Mouse (Mus musculus) MEL (cell line): Measurements from ENCODE around the gene Fbxl5. TPM values are rescaled to one million over a fixed set of nuclear protein-coding genes. Genes with fewer than 3 reads are reported as not detected.

Source experiments
- DNase-seq: peaks from one replicate; pipeline ENCODE4 v3.0.0; 2011; ENCODE audit warnings: low read depth, low spot score
- H3K27ac ChIP-seq: 2 replicates; pipeline ENCODE4 v1.5.1; 2012; ENCODE audit warnings: low read depth, mild to moderate bottlenecking, control low read depth, low read length, moderate library complexity; ENCODE audit not compliant: control insufficient read depth
- H3K27me3 ChIP-seq, 2 experiments: fragments of 150-350 bp in 1 of 2; sonication (generic) in 1 of 2; 2 replicates each; pipeline ENCODE4 v1.6.1; 2012; ENCODE audit warnings: low read length in 2 of 2, mild to moderate bottlenecking in 2 of 2, improper control_type of control experiment in 1 of 2, moderate library complexity in 1 of 2; ENCODE audit not compliant: insufficient read depth in 2 of 2, control insufficient read depth in 1 of 2
- H3K36me3 ChIP-seq, 2 experiments: 2 replicates each; pipeline ENCODE4 v1.6.1; 2012 to 2014; ENCODE audit warnings: low read length in 2 of 2, improper control_type of control experiment in 1 of 2, inconsistent platforms in 1 of 2, mild to moderate bottlenecking in 1 of 2; ENCODE audit not compliant: insufficient read depth in 2 of 2, control insufficient read depth in 1 of 2
- H3K4me1 ChIP-seq, 2 experiments: fragments of 150-350 bp in 1 of 2; sonication (generic) in 1 of 2; 2 replicates each; pipeline ENCODE4 v1.6.1; 2012; ENCODE audit warnings: low read length in 2 of 2, improper control_type of control experiment in 1 of 2, mild to moderate bottlenecking in 1 of 2; ENCODE audit not compliant: insufficient read depth in 2 of 2, control insufficient read depth in 1 of 2
- H3K4me3 ChIP-seq, 2 experiments: fragments of 150-350 bp in 1 of 2; sonication (generic) in 1 of 2; 2 replicates each; pipeline ENCODE4 v1.5.1; 2012; ENCODE audit warnings: low read depth in 2 of 2, low read length in 2 of 2, mild to moderate bottlenecking in 2 of 2, moderate library complexity in 2 of 2, control low read depth in 1 of 2, improper control_type of control experiment in 1 of 2; ENCODE audit not compliant: control insufficient read depth in 1 of 2, insufficient read depth in 1 of 2
- H3K79me2 ChIP-seq: 2 replicates; pipeline ENCODE4 v1.6.1; 2012; ENCODE audit warnings: mild to moderate bottlenecking, low read length, moderate library complexity; ENCODE audit not compliant: control insufficient read depth, poor library complexity, insufficient read depth
- H3K9ac ChIP-seq: 2 replicates; pipeline ENCODE4 v1.6.1; 2012; ENCODE audit warnings: low read depth, mild to moderate bottlenecking, control low read depth, low read length, moderate library complexity; ENCODE audit not compliant: control insufficient read depth, poor library complexity, severe bottlenecking
- H3K9me3 ChIP-seq: fragments of 150-350 bp; sonication (generic); replicated peaks from 2 replicates; pipeline ENCODE4 v1.6.1; 2012; ENCODE audit warnings: mild to moderate bottlenecking, low read length, improper control_type of control experiment, moderate library complexity; ENCODE audit not compliant: insufficient read depth
- BHLHE40 ChIP-seq: IDR thresholded peaks from 2 replicates; pipeline ENCODE4 v1.6.1; 2012; ENCODE audit warnings: low read depth, mild to moderate bottlenecking, inconsistent platforms, low read length, improper control_type of control experiment, borderline replicate concordance
- EP300 ChIP-seq, 2 experiments: IDR thresholded peaks; 2 replicates each; pipeline ENCODE4 v1.6.1; 2011; ENCODE audit warnings: improper control_type of control experiment in 2 of 2, low read length in 2 of 2, low read depth in 1 of 2, mild to moderate bottlenecking in 1 of 2
- GABPA ChIP-seq: IDR thresholded peaks from 2 replicates; pipeline ENCODE4 v1.6.1; 2012; ENCODE audit warnings: low read depth, mild to moderate bottlenecking, inconsistent platforms, low read length, improper control_type of control experiment, moderate library complexity
- GATA1 ChIP-seq: IDR thresholded peaks from 2 replicates; pipeline ENCODE4 v1.6.1; 2011; ENCODE audit warnings: low read depth, low read length, improper control_type of control experiment
- HCFC1 ChIP-seq: IDR thresholded peaks from 2 replicates; pipeline ENCODE4 v1.6.1; 2012; ENCODE audit warnings: low read depth, mild to moderate bottlenecking, inconsistent platforms, low read length, improper control_type of control experiment, moderate library complexity
- JUND ChIP-seq: IDR thresholded peaks from 2 replicates; pipeline ENCODE4 v1.6.1; 2011; ENCODE audit warnings: low read depth, mild to moderate bottlenecking, improper control_type of control experiment, low read length
- KAT2A ChIP-seq: conservative IDR thresholded peaks from 2 replicates; pipeline ENCODE4 v1.6.1; 2012; ENCODE audit warnings: low read depth, low read length, improper control_type of control experiment, inconsistent platforms
- MYC ChIP-seq: IDR thresholded peaks from 2 replicates; pipeline ENCODE4 v1.6.1; 2011; ENCODE audit warnings: low read depth, mild to moderate bottlenecking, low read length, improper control_type of control experiment, moderate library complexity
- NELFE ChIP-seq: IDR thresholded peaks from 2 replicates; pipeline ENCODE4 v1.6.1; 2011; ENCODE audit warnings: low read depth, low read length, improper control_type of control experiment
- POLR2A ChIP-seq, 2 experiments: IDR thresholded peaks; 2 replicates each; pipeline ENCODE4 v1.6.1; 2011 to 2012; ENCODE audit warnings: low read length in 2 of 2, mild to moderate bottlenecking in 2 of 2, control low read depth in 1 of 2, improper control_type of control experiment in 1 of 2, low read depth in 1 of 2, moderate library complexity in 1 of 2; ENCODE audit not compliant: control insufficient read depth in 1 of 2, insufficient read depth in 1 of 2, poor library complexity in 1 of 2
- POLR2AphosphoS5 ChIP-seq: IDR thresholded peaks from 2 replicates; pipeline ENCODE4 v1.6.1; 2012; ENCODE audit warnings: low read depth, borderline replicate concordance, mild to moderate bottlenecking, inconsistent platforms, low read length, moderate library complexity, mixed read lengths
- TAL1 ChIP-seq: IDR thresholded peaks from 2 replicates; pipeline ENCODE4 v1.6.1; 2012; ENCODE audit warnings: mild to moderate bottlenecking, inconsistent platforms, low read length, moderate library complexity, mixed read lengths
- UBTF ChIP-seq: IDR thresholded peaks from 2 replicates; pipeline ENCODE4 v1.6.1; 2012; ENCODE audit warnings: low read depth, mild to moderate bottlenecking, inconsistent platforms, low read length, improper control_type of control experiment, moderate library complexity, borderline replicate concordance; ENCODE audit not compliant: insufficient read depth
- USF2 ChIP-seq, 2 experiments: IDR thresholded peaks; 2 replicates each; pipeline ENCODE4 v1.6.1; 2011 to 2012; ENCODE audit warnings: improper control_type of control experiment in 2 of 2, low read length in 2 of 2, borderline replicate concordance in 1 of 2, inconsistent platforms in 1 of 2, low read depth in 1 of 2, mild to moderate bottlenecking in 1 of 2; ENCODE audit not compliant: insufficient read depth in 1 of 2
- ZC3H11A ChIP-seq: IDR thresholded peaks from 2 replicates; pipeline ENCODE4 v1.6.1; 2012; ENCODE audit warnings: low read depth, mild to moderate bottlenecking, inconsistent platforms, low read length, improper control_type of control experiment
- polyA plus RNA-seq, 2 experiments: library from polyadenylated mRNA; stranded (reverse) in 1 of 2; unstranded in 1 of 2; fragments of >175 nt in 1 of 2; fragments of >200 nt in 1 of 2; gene quantifications; 2 replicates each; pipeline versions ENCODE4 v1.2.1 to v1.2.4; 2012; ENCODE audit warnings: low replicate concordance in 2 of 2, low read depth in 1 of 2; ENCODE audit not compliant: insufficient read length in 2 of 2, insufficient read depth in 1 of 2, missing spikeins in 1 of 2
- total RNA-seq: library from RNA; depleted of rRNA; stranded (reverse); fragments of 300-350 nt; gene quantifications from 2 replicates; pipeline ENCODE4 v1.2.3, GENCODE M21; 2012

Fbxl5 gene
- total and polyA plus RNA-seq, 3 experiments = 22.8 to 25.7 TPM; not detected in 1

GRCm38 (mm10) chr5:43800700-43801099 is 20.7 kb downstream of the Fbxl5 start:
- H3K4me3 ChIP-seq = no peak overlapping the region
- peaks cover 0 to 14% of the 10 kb centered on the region in 2 experiments; a peak in 2 of 4 replicates for H3K36me3 ChIP-seq
- H3K9ac ChIP-seq = no peak overlapping the region
- no peaks in the 10 kb centered on the region for H3K9me3 ChIP-seq
- peaks cover 11 to 13% of the 10 kb centered on the region in 2 experiments for H3K4me1 ChIP-seq
- TF ChIP-seq POLR2A (IDR thresholded peaks at IDR 0.05; ENCODE audit: control insufficient read depth in 1 of 2, insufficient read depth in 1 of 2, low read depth in 1 of 2, low read length in 2 of 2, poor library complexity in 1 of 2) = no peak
- TF ChIP-seq MYC = no peak
- TF ChIP-seq NELFE = no peak
- no peak for TF ChIP-seq EP300 (IDR thresholded peaks at IDR 0.05; ENCODE audit: low read depth in 1 of 2, low read length in 2 of 2)
- no peak for TF ChIP-seq HCFC1
- no peak for TF ChIP-seq ZC3H11A
- no peak for TF ChIP-seq GATA1
- no peak for TF ChIP-seq JUND
- TF ChIP-seq KAT2A = no peak
- TF ChIP-seq GABPA = no peak
- TF ChIP-seq TAL1 = no peak
- no peak for TF ChIP-seq POLR2AphosphoS5
- DNase-seq = no peak
- no peaks in the 10 kb centered on the region for H3K27me3 ChIP-seq
- H3K27ac ChIP-seq = no peak overlapping the region
- no peaks in the 10 kb centered on the region for H3K79me2 ChIP-seq

GRCm38 (mm10) chr5:43799530-43799929 is 21.9 kb downstream of the Fbxl5 start:
- Histone ChIP-seq H3K27ac (no peak overlapping the region), H3K4me1 (peaks cover 11 to 13% of the 10 kb centered on the region in 2 experiments), H3K36me3 (peaks cover 0 to 14% of the 10 kb centered on the region in 2 experiments; a peak in 2 of 4 replicates), H3K79me2 (no peaks in the 10 kb centered on the region), H3K4me3 (no peak overlapping the region), H3K9ac (no peak overlapping the region), H3K27me3 (no peaks in the 10 kb centered on the region), H3K9me3 (no peaks in the 10 kb centered on the region)
- TF ChIP-seq USF2 (IDR thresholded peaks at IDR 0.05; ENCODE audit: borderline replicate concordance in 1 of 2, insufficient read depth in 1 of 2, low read depth in 1 of 2, low read length in 2 of 2) (no peak), BHLHE40 (no peak), TAL1 (no peak), EP300 (IDR thresholded peaks at IDR 0.05; ENCODE audit: low read depth in 1 of 2, low read length in 2 of 2) (0 out of 4 replicates have a peak, but pooled peaks of 1 of the 2 experiments have one; percentile 19), UBTF (no peak)
- peak; percentile 40 for DNase-seq
